Mouse (Mus musculus) lung, postnatal 36 days (tissue): ENCODE measurements around the gene Brs3.

Experiments
- DNase-seq: peaks from one replicate; pipeline ENCODE4 v3.0.0; 2022; ENCODE audit warnings: mixed read lengths

Gene Brs3

DNA sequence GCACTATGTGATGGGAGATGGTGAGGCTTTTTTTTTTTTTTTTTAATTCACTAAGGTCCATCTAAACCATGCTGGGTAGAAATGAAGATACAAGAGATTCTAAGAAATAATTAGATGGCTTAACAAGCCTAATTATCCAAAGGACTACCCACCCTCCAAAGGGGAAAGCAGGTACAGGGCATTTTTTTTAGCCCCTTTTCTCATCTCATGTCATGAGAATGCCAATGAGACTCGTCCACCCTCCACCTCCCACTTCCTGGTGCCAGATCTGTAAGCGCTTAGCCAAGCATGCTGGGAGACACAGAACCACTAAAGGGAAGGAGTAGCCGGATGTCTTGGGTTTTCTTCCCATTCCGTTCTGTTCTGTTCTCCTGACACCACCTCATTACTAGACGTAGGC lies at the start of gene Brs3:
TSS of gene Brs3 (plus strand) at position 301 of the 400 bp plus-strand sequence.
- no peak for DNase-seq

- no peak for DNase-seq
Measured at GRCm38 (mm10) chrX:57012891-57013290, 30.0 kb upstream of the Brs3 start.

GRCm38 (mm10) chrX:57043869-57044268 lies 995 bp downstream of the Brs3 start:
- no peak for DNase-seq

DNA sequence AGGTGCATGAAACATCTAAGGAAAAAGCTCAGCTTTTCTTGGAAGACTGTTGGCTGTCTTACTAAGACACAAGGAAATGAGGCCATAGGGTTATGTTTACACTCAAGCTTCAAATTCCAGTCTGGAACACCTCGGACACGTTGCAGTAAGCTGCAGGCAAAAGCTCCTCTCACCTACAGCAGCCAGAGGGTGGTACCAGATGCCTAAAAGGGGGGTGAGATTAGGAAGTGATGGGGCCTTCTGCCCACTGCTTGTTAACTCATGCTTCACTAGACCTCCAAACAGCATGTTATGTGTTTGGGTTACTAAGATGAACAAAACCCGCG lies 9.9 kb downstream of the Brs3 start:
- DNase-seq: no peak

GRCm38 (mm10) chrX:57053174-57053992 lies 10.5 kb downstream of the Brs3 start, which contains the start of gene Htatsf1:
TSS of gene Htatsf1 (plus strand) at chrX:57053583.
- peak; percentile 78 for DNase-seq

- no peak for DNase-seq
Measured at GRCm38 (mm10) chrX:57053993-57054385, 11.1 kb downstream of the Brs3 start.

GRCm38 (mm10) chrX:57081496-57081895 lies 38.6 kb downstream of the Brs3 start:
- DNase-seq: peak; percentile 2

GRCm38 (mm10) chrX:57087806-57088205 lies 44.9 kb downstream of the Brs3 start, which contains the start of gene Vgll1:
TSS of gene Vgll1 (plus strand) at chrX:57088106.
- no peak for DNase-seq
